Mouse (Mus musculus): Measurements from ENCODE around the gene Fam178b. TPM values are rescaled to one million over a fixed set of nuclear protein-coding genes. Genes with fewer than 3 reads are reported as not detected.

The Fam178b gene
- polyA plus RNA-seq, 1 experiment: not detected

GRCm38 (mm10) chr1:36587860-36588259 lies 95.1 kb downstream of the Fam178b start:
- 95% methylated on average over 6 of the region's 6 CpGs for WGBS
- Histone ChIP-seq H3K27ac (ENCODE audit: insufficient read depth, low read depth, low read length) (no peak overlapping the region), H3K4me1 (ENCODE audit: control insufficient read depth, insufficient read depth, low read length) (peaks cover 25% of the 10 kb centered on the region), H3K4me3 (ENCODE audit: insufficient read depth, low read depth, low read length) (no peak overlapping the region)
- TF ChIP-seq POLR2A (IDR thresholded peaks at IDR 0.05; ENCODE audit: insufficient read depth, low read depth, low read length): no peak

DNA sequence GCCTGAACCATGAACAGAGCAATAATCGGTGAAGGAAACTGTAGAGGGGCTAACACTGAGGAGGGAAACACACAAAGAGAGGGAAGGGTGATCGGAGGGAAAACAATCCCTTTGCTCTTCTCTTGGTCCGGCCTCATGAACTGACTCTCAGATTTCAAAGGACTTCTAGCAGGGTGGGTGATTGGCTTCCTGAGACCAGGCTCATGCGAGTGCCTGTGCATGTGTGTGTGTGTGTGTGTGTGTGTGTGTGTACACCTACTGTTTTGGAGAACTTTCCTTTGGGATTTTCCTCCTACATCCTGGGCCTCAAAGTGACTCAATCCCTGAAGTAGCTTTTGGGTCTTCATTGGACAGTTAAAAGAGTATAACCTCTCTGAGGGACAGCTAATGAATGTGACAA lies 96.7 kb downstream of the Fam178b start:
- Histone ChIP-seq H3K27ac (ENCODE audit: insufficient read depth, low read depth, low read length) (no peak overlapping the region), H3K4me3 (ENCODE audit: insufficient read depth, low read depth, low read length) (no peak overlapping the region), H3K4me1 (ENCODE audit: control insufficient read depth, insufficient read depth, low read length) (peaks cover 30% of the 10 kb centered on the region)
- WGBS: 88% methylated on average over 4 of the region's 4 CpGs
- TF ChIP-seq POLR2A (IDR thresholded peaks at IDR 0.05; ENCODE audit: insufficient read depth, low read depth, low read length): no peak
- TF ChIP-seq CTCF (IDR thresholded peaks at IDR 0.05; ENCODE audit: insufficient read depth, low read depth, low read length): no peak

- no peak overlapping the region for H3K27ac ChIP-seq (ENCODE audit: insufficient read depth, low read depth, low read length)
- TF ChIP-seq POLR2A (IDR thresholded peaks at IDR 0.05; ENCODE audit: insufficient read depth, low read depth, low read length): no peak
- TF ChIP-seq CTCF (IDR thresholded peaks at IDR 0.05; ENCODE audit: insufficient read depth, low read depth, low read length): no peak
- H3K4me1 ChIP-seq (ENCODE audit: control insufficient read depth, insufficient read depth, low read length): peaks cover 26% of the 10 kb centered on the region
- WGBS: 91% methylated on average over 8 of the region's 8 CpGs
- H3K4me3 ChIP-seq (ENCODE audit: insufficient read depth, low read depth, low read length): no peak overlapping the region
These were observed 99.4 kb downstream of the Fam178b start for GRCm38 (mm10) chr1:36583408-36584116.

GRCm38 (mm10) chr1:36582211-36582610 lies 100.8 kb downstream of the Fam178b start:
- WGBS: 89% methylated on average over 8 of the region's 8 CpGs
- H3K27ac ChIP-seq (ENCODE audit: insufficient read depth, low read depth, low read length): no peak overlapping the region
- no peak overlapping the region for H3K4me3 ChIP-seq (ENCODE audit: insufficient read depth, low read depth, low read length)
- TF ChIP-seq POLR2A (IDR thresholded peaks at IDR 0.05; ENCODE audit: insufficient read depth, low read depth, low read length) (no peak), CTCF (IDR thresholded peaks at IDR 0.05; ENCODE audit: insufficient read depth, low read depth, low read length) (no peak)
- H3K4me1 ChIP-seq (ENCODE audit: control insufficient read depth, insufficient read depth, low read length): peaks cover 23% of the 10 kb centered on the region

- WGBS: 57% methylated on average over 5 of the region's 5 CpGs
- peaks cover 32% of the 10 kb centered on the region for H3K4me1 ChIP-seq (ENCODE audit: control insufficient read depth, insufficient read depth, low read length)
- TF ChIP-seq POLR2A (IDR thresholded peaks at IDR 0.05; ENCODE audit: insufficient read depth, low read depth, low read length) (no peak), CTCF (IDR thresholded peaks at IDR 0.05; ENCODE audit: insufficient read depth, low read depth, low read length) (no peak)
- H3K27ac ChIP-seq (ENCODE audit: insufficient read depth, low read depth, low read length): no peak overlapping the region
- H3K4me3 ChIP-seq (ENCODE audit: insufficient read depth, low read depth, low read length): no peak overlapping the region
These were observed 101.7 kb downstream of the Fam178b start for GRCm38 (mm10) chr1:36581260-36581659.

DNA sequence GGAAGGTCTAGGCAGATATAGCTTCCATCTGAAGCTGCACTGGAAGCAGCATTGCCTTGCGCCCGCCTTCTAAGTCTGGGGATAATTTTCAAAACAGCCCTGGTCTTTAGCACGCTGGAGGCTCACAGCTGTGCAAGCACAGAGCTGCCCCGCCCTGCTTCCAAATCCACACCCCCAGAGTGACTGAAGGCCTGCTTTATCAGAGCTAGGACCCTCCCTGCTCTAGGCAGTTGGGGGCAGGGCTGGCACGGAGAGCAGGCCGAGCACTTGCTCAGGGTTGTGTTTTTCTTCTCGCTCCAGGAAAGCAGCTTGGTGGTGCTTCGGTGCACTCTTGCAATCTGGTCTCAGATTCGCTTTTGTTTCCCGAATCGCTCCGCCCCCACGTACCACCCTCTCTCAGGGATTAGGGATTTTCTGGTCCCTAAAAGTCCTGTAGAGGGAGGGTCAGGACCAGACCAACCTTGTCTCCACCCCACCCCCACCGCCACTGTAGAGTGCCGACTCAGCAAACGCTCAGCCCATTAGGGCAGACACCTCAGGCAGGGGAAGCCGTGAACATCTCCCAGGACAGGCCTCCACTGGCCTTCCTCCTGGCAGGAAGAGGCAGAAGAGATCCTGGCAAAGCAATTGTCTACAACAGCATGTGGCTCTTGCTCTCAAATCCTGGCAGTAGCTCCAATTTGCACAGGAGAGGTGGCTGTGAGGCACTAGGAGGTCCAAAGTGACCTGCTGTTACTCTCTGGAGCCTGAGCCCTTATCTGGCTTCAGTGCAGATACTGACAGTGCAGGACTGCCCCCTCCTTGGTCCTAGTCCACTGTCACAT lies 102.4 kb downstream of the Fam178b start:
- TF ChIP-seq CTCF (IDR thresholded peaks at IDR 0.05; ENCODE audit: insufficient read depth, low read depth, low read length) (peak; percentile 15; the same call in 1 of the 2 replicates), POLR2A (IDR thresholded peaks at IDR 0.05; ENCODE audit: insufficient read depth, low read depth, low read length) (no peak)
- Histone ChIP-seq H3K27ac (ENCODE audit: insufficient read depth, low read depth, low read length) (peak overlapping the region; percentile 44), H3K4me3 (ENCODE audit: insufficient read depth, low read depth, low read length) (peak overlapping the region; percentile 8; the same call in 1 of the 2 replicates), H3K4me1 (ENCODE audit: control insufficient read depth, insufficient read depth, low read length) (peaks cover 36% of the 10 kb centered on the region)
- 5% methylated on average over 17 of the region's 17 CpGs for WGBS

DNA sequence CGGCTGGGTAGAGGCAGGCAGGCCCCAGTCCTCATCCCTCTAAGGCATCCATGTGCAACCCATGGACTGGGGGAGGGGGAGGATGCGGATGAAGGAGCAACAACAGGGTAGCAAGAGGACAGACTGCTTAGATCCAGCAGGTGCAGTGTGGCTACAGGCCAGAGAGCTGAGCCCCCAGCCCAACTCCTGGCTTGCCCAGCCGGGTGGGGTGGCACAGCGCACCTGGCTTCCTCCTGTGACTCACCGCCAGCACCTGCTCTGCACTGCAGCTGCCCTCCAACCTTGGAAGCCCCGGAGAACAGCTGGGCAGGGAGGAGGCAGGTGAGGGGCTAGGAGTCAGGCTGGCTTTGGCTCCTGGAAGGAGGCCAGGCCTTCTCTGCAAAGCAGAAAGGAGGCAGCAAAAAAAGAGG lies 103.0 kb downstream of the Fam178b start:
- Histone ChIP-seq H3K27ac (ENCODE audit: insufficient read depth, low read depth, low read length) (peak overlapping the region; percentile 44), H3K4me3 (ENCODE audit: insufficient read depth, low read depth, low read length) (no peak overlapping the region), H3K4me1 (ENCODE audit: control insufficient read depth, insufficient read depth, low read length) (peaks cover 39% of the 10 kb centered on the region)
- 35% methylated on average over 6 of the region's 6 CpGs for WGBS
- TF ChIP-seq CTCF (IDR thresholded peaks at IDR 0.05; ENCODE audit: insufficient read depth, low read depth, low read length) (no peak), POLR2A (IDR thresholded peaks at IDR 0.05; ENCODE audit: insufficient read depth, low read depth, low read length) (no peak)

GRCm38 (mm10) chr1:36576991-36577675 lies 105.8 kb downstream of the Fam178b start:
- Histone ChIP-seq H3K4me3 (ENCODE audit: insufficient read depth, low read depth, low read length) (no peak overlapping the region), H3K27ac (ENCODE audit: insufficient read depth, low read depth, low read length) (no peak overlapping the region), H3K4me1 (ENCODE audit: control insufficient read depth, insufficient read depth, low read length) (peaks cover 41% of the 10 kb centered on the region)
- TF ChIP-seq POLR2A (IDR thresholded peaks at IDR 0.05; ENCODE audit: insufficient read depth, low read depth, low read length) (no peak), CTCF (IDR thresholded peaks at IDR 0.05; ENCODE audit: insufficient read depth, low read depth, low read length) (no peak)
- WGBS: 86% methylated on average over 6 of the region's 6 CpGs

DNA sequence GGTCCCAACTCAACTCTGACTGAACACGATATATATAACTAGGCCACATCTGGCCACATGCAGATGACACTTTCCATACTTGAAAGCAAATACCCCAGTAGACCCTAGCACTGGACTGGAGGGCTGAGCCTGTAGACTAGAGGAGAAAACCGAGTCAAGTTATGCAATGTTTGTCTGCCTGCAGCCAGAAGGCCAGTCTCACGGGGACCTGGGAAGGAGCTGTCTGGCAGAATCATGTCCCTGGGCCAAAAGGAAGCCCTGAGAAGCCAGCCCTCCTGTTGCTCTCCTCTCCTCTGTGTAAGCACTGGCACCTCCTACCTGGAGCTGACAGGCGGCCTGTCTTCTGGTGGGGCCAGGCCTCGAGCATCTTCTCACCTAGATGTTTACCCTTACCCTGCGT lies 107.6 kb downstream of the Fam178b start:
- H3K4me3 ChIP-seq (ENCODE audit: insufficient read depth, low read depth, low read length): no peak overlapping the region
- 85% methylated on average over 6 of the region's 6 CpGs for WGBS

More for the DNA sequence above, 107.6 kb downstream of the Fam178b start:
- peaks cover 27% of the 10 kb centered on the region for H3K4me1 ChIP-seq (ENCODE audit: control insufficient read depth, insufficient read depth, low read length)
- H3K27ac ChIP-seq (ENCODE audit: insufficient read depth, low read depth, low read length): no peak overlapping the region
- TF ChIP-seq CTCF (IDR thresholded peaks at IDR 0.05; ENCODE audit: insufficient read depth, low read depth, low read length) (no peak), POLR2A (IDR thresholded peaks at IDR 0.05; ENCODE audit: insufficient read depth, low read depth, low read length) (no peak)
